Mouse (Mus musculus) brain, embryonic 14.5 days (tissue): Measurements from ENCODE around the gene 9530003J23Rik. TPM values are rescaled to one million over a fixed set of nuclear protein-coding genes. Genes with fewer than 3 reads are reported as not detected.
"Not testable (repeated sequence)": the region's sequence is repeated elsewhere in the genome, so short reads cannot be mapped to it uniquely, and the experiment has no call there.

ENCODE experiments used
- DNase-seq: peaks from one replicate; pipeline ENCODE4 v3.0.0-alpha.2; 2011; ENCODE audit warnings: low read depth
- CTCF ChIP-seq: fragments of 200-500 bp; IDR thresholded peaks from 2 replicates; pipeline ENCODE4 v1.5.1; 2012; ENCODE audit warnings: inconsistent platforms, mild to moderate bottlenecking, moderate library complexity, borderline replicate concordance; ENCODE audit not compliant: insufficient read depth, insufficient read length; ENCODE audit errors: extremely low read depth
- POLR2A ChIP-seq: fragments of 200-500 bp; IDR thresholded peaks from 2 replicates; pipeline ENCODE4 v1.6.1; 2012; ENCODE audit warnings: mild to moderate bottlenecking, inconsistent platforms, borderline replicate concordance; ENCODE audit not compliant: poor library complexity, insufficient read depth, insufficient read length, severe bottlenecking; ENCODE audit errors: extremely low read depth
- polyA plus RNA-seq: library from polyadenylated mRNA; depleted of rRNA; stranded (reverse); fragments of >200 nt; gene quantifications from 2 replicates; pipeline ENCODE4 v1.2.3, GENCODE M21; 2012; rRNA removed

9530003J23Rik gene
- polyA plus RNA-seq: not detected in 2 replicates

DNA sequence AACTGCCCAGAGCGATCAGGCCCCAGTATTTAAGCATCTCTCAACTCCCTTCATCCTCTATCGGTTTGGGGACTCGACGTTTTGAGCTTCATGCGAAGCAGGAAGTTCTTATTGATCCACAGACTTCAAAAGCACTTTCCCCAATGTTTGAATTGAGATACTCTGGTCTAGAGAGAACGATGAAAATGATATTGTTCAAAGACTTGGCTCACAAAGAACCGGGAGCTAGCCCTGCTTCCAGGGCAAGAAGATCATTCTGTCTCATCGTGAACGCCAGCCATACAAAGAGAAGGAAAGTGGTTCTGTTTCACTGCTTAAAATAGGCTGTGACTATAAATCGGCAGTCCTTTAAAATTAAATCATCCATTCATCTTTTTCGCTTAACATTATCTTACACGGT lies at the start of gene 9530003J23Rik:
TSS of gene 9530003J23Rik (minus strand) at position 101 of the 400 bp plus-strand sequence.
- DNase-seq: no peak
- TF ChIP-seq POLR2A: no peak
- no peak for TF ChIP-seq CTCF

DNA sequence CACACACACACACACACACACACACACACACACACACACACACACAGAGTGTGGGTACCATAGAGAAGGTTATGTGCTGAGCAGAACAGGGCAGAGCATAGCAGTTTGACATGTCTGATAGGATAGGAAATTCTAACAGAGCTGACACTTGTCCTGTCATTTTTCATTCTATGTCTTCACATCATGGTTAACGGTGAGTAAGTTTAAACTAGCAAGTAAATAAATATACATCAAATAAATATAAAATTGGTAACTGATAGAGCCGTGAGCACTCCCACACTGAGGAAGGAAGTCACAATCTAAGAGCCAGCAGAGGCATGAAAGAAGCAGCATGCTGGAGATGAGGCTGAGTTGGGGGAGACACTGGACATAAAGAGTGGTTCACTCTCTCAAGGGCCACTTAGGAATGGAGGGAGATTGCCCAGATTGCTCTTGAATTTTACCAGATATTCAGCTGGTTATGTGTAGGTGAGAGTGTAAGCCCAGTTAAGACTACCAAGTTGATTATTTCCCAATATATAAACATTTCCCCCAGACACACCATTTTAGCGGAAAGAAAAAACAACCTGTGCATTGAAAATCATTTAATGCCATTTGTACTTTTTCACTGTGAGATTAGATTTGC lies 48.8 kb upstream of the 9530003J23Rik start:
- TF ChIP-seq CTCF (no peak), POLR2A (no peak)
- DNase-seq: no peak

DNA sequence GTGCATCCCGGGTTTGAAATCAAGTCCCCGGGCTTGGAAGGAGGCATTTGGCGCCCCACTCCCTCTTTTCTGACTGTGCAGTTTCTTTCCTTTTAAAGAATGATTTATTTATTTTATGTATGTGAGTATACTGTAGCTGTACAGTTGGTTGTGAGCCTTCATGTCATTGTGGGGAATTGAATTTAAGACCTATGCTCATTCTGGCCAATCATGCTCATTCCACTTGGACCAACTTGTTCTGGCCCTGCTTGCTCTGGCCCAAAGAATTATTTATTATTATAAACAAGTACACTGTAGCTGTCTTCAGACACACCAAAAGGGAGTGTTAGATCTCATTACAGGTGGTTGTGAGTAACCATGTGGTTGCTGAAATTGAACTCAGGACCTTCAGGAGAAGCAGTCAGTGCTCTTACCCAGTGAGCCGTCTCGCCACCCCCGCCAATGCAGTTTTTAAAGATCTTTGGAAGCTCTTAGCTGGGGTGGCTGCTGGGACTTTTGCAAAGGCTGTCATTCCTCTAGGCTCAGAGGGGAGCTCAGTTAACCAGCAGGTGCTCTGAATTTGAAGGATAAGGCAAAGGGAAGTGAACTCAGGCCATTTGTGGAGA lies 48.0 kb upstream of the 9530003J23Rik start:
- TF ChIP-seq POLR2A (no peak), CTCF (no peak)
- no peak for DNase-seq

DNA sequence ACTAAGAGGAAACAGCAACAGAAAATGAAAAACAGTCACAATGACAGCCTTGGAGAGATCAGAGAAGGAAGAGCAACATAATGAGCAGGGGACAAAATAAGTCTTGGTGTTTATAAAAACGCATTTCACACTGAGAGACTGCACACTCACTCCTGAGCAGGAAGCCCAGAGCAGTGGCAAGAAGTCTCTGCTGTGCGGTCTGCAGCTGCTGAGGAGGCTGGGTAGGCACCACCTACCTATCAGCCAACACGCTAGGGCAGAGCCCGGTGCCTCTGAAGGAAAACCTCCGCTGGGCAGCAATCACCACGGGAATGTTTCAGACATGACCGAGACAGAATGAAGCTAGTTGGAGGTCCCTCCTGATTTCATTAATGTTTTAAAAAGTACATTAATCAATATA lies 47.1 kb upstream of the 9530003J23Rik start:
- not testable (repeated sequence) for DNase-seq

DNA sequence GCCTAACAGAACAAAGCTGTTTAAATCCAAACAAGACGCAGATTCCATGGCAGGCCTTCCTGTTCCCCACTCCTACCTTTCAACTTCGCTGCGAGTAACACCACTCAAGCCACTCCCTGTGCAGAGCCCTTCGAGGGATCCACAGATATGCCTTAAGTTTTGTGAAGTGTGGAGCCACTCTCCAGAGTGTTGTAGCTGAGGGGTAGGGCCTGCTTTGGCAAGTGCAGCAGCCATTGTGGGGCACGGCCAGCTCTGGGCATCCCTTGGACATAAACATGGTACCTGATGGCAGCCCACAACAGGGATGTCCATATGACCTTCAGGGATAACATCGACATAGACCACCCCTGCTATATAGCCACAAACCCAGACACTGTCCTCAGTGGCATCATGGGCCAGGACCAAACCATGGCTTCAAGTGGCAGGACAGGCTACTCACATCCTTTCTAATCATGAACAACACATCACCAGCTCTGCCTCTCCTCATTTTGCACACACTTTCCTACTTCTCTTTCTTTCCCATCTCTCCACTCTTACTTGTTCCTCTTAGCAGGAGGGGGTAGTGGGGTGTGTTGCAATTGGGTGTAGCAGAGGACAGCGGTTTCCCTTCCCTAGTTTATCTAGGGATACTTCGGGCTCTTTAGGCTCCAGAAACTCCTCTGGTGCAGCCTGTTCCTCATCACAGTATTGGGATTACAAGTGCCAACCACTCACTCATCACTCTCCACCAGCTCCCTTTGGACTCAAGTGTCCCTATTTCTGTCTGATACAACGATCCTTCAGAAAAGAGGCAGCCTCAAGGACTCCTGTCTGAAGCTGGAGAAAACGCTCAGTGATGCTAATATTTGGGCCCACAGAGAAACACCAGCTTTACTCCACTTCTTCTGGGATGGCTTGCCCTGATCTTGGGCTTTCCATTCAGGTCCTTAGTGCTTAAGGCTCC lies 46.3 kb upstream of the 9530003J23Rik start:
- DNase-seq: no peak
- TF ChIP-seq CTCF (no peak), POLR2A (no peak)

DNA sequence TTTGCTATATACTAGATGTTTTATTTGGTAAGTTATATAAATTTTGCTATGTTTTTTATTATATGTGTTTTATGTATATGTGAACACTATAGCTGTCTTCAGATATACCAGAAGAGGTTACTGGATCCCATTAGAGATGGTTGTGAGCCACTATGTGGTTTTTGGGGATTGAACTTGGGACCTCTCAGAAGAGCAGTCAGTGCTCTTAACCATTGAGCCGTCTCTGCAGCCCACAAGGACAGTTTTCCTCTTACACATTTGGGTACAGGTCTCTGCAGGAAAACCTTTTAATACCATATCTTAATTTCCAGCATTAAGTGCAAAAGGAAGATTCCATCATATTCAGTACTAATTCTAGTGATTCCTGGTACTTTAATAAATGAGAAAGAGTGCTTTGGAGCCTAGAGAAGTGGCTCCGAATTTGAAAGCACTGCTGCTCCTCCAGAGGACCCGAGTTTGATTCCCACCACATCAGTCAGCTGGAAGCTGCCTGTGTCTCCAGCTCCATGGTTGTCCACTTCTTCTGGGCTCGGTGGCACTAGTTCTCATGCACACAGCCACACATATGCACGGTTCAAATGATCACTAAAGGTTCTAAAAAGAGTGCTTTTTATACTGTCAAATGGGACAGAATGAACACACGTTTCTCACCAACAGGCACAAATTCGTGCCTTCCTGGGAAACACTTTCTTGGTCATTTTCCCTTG lies 45.5 kb upstream of the 9530003J23Rik start:
- no peak for TF ChIP-seq POLR2A
- TF ChIP-seq CTCF: no peak
- DNase-seq: no peak

DNA sequence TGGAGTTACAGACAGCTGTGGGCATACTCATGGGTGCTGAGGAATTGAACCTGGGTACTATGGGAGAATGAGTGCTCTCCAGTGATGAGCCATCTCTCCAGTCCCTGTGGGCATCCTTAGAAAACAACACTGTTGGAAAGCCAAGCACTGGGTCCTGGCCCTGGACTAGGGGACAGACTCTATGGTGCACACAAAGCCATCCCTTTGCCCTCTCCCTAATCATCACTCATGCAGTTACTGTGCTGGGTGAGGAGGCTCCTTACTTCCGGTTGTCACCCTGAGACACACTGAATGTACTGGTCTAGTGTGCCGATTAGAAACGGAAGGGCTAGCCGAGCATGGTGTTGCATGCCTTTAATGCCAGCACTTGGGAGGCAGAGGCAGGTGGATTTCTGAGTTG lies 44.7 kb upstream of the 9530003J23Rik start:
- DNase-seq: not testable (repeated sequence)

DNA sequence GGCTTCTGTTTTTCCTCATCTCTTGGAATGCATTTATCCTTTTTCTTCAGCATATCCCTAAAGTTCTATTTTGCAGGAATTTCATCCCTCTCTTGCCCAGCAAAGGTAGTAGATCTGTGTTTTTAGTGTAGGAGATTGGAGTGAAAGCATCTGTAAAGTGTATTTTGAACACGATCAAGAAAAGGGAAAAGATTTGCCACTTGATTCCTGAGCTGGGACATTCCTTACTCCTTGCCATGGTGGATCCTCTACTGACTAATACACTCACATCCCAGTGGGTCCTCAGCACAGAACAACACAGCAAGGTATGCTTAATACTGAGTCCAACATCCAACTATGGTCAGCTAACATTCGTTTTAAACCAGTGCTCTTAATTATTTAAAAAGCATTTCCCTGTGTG lies 44.0 kb upstream of the 9530003J23Rik start:
- TF ChIP-seq CTCF (no peak), POLR2A (no peak)

DNA sequence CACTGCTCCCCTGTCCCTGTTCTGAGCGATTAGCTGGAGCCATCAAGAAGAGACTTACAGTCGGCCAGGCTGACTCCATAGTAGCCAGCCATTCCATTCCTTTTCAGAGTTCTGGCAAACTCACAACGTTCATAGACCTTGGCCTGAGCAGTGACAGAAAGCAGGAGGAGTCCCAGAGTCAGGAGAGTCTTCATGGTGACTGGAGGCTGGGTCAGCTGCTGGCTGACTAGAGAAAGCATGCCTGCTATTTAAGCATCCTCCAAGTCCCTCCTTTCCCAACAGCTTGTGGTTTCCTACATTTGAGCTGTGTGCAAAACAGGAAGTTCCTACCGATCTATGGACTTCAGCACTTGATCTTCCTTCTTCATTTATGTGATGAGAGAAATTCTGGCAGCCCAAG lies 43.5 kb upstream of the 9530003J23Rik start, which contains the start of gene Lyz2:
TSS of gene Lyz2 (minus strand) at position 273 of the 400 bp plus-strand sequence.
- DNase-seq: no peak
- TF ChIP-seq POLR2A (no peak), CTCF (no peak)

More for the DNA sequence above, 44.0 kb upstream of the 9530003J23Rik start:
- no peak for DNase-seq

DNA sequence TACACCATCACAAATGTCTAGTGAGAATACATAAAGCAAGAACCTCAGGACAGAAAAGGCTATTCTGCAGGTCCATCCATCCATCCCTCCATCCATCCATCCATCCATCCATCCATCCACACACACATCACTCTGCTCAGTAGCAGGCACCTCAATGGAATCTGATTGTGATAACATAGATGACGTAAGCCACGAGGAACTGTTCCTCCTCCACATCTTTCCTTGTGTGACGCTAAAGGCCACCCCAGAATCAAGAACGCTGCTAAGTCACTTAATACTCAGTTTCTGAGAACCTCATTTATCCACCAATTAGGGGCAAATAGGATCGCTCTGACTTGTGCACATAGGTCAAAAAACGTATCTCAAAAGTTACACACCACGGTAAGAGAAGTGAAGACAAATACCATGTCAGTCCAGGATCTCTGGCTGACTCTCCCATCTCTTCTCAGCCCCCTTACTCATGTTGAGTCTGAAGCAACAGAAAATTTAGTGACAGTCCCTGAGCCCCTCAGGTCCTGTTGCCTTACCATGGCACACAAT lies 42.9 kb upstream of the 9530003J23Rik start:
- DNase-seq: no peak
- TF ChIP-seq POLR2A (no peak), CTCF (no peak)

DNA sequence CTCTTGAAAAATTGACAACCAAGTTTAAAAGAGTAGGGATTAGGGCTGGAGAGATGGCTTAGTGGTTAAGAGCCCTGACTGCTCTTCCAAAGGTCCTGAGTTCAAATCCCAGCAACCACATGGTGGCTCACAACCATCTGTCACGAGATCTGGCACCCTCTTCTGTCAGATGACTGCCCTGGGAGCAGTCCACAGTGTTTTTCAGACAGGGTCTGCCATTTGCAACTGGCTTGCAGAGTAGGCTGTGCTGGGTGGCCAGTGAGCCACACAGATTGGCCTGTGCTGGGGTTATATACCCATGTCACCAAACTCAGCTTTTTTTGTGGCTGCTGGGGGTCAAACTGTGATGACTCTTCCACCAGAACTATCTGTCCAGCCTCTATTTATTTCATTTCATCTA lies 41.5 kb upstream of the 9530003J23Rik start:
- DNase-seq: no peak
- TF ChIP-seq POLR2A: no peak
- TF ChIP-seq CTCF: no peak

DNA sequence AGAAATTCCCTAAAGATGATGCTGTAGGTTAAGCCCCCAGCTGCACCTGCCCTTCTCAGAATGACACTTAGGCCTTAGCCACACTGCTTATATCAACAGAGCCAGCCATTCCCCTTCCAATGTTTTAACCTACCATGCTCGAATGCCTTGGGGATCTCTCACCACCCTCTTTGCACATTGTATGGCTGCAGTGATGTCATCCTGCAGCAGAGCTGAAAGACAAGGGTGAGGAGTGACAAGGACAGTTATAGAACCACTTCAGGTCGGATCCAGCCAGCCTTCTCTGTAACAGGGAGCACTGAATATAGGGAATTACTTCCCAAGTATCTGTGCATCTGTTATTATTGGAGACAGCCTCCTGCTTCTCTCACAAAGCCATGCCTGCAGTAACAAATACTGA lies 40.0 kb upstream of the 9530003J23Rik start:
- DNase-seq: not testable (repeated sequence)

DNA sequence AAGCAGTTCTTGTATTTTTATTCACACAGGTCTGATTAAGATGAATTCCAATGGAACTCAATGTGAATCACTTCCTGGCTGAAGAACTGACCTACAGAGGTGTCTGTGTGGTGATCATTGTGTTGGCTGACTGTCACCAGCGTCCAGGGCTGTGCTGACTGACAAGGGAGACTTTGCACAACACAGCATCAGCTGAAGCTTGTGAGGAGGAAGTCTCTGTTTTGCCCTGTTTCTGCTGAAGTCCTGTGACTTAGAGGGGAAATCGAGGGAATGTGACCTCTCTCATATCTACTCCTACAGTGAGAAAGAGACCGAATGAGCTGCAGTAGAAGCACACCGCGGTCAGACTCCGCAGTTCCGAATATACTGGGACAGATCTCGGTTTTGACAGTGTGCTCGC lies 39.3 kb upstream of the 9530003J23Rik start:
- not testable (repeated sequence) for DNase-seq
